Mouse (Mus musculus): ENCODE results near the gene Skiv2l. TPM values are rescaled to one million over a fixed set of nuclear protein-coding genes. Genes with fewer than 3 reads are reported as not detected.
"Not testable (repeated sequence)": the region's sequence is repeated elsewhere in the genome, so short reads cannot be mapped to it uniquely, and the experiment has no call there.

Gene Skiv2l
- polyA plus RNA-seq, 1 experiment from 2014 or later = 46.2 TPM

- 90% methylated on average over 8 of the region's 8 CpGs for WGBS
- H3K36me3 ChIP-seq (ENCODE audit: control insufficient read depth, insufficient read depth, low read length); H3K9ac ChIP-seq (replicated peaks; ENCODE audit: low read depth, low read length); H3K9me3 ChIP-seq (ENCODE audit: control insufficient read depth, low read length); H3K4me2 ChIP-seq (ENCODE audit: low read depth, low read length); H3K27me3 ChIP-seq (ENCODE audit: control insufficient read depth, insufficient read depth, low read length); H3K4me3 ChIP-seq (ENCODE audit: low read depth, low read length); H3K27ac ChIP-seq (ENCODE audit: low read depth, low read length); H3K4me1 ChIP-seq (ENCODE audit: control insufficient read depth, insufficient read depth, low read length); ATAC-seq (ENCODE audit: low read depth): not testable (repeated sequence)
Measured at GRCm38 (mm10) chr17:34810811-34811210, 39.2 kb downstream of the Skiv2l start.

- not testable (repeated sequence) for H3K9me3 ChIP-seq (ENCODE audit: control insufficient read depth, low read length); H3K4me2 ChIP-seq (ENCODE audit: low read depth, low read length); H3K4me3 ChIP-seq (ENCODE audit: low read depth, low read length); H3K27me3 ChIP-seq (ENCODE audit: control insufficient read depth, insufficient read depth, low read length); H3K4me1 ChIP-seq (ENCODE audit: control insufficient read depth, insufficient read depth, low read length); H3K27ac ChIP-seq (ENCODE audit: low read depth, low read length); H3K36me3 ChIP-seq (ENCODE audit: control insufficient read depth, insufficient read depth, low read length); H3K9ac ChIP-seq (replicated peaks; ENCODE audit: low read depth, low read length); ATAC-seq (ENCODE audit: low read depth)
- 91% methylated on average over 5 of the region's 5 CpGs for WGBS
Measured at GRCm38 (mm10) chr17:34810411-34810810, 39.6 kb downstream of the Skiv2l start.

- Histone ChIP-seq H3K27ac (ENCODE audit: low read depth, low read length) (no peak overlapping the region), H3K4me3 (ENCODE audit: low read depth, low read length) (no peak overlapping the region), H3K4me1 (ENCODE audit: control insufficient read depth, insufficient read depth, low read length) (no peaks in the 10 kb centered on the region), H3K9me3 (ENCODE audit: control insufficient read depth, low read length) (no peaks in the 10 kb centered on the region), H3K27me3 (ENCODE audit: control insufficient read depth, insufficient read depth, low read length) (no peaks in the 10 kb centered on the region), H3K4me2 (ENCODE audit: low read depth, low read length) (no peak overlapping the region), H3K36me3 (ENCODE audit: control insufficient read depth, insufficient read depth, low read length) (no peaks in the 10 kb centered on the region), H3K9ac (replicated peaks; ENCODE audit: low read depth, low read length) (no peak overlapping the region)
- 83% methylated on average over 6 of the region's 6 CpGs for WGBS
- no peak for ATAC-seq (ENCODE audit: low read depth)
Measured at GRCm38 (mm10) chr17:34808599-34809205, 41.3 kb downstream of the Skiv2l start.

GRCm38 (mm10) chr17:34807176-34807575, 42.8 kb downstream of the Skiv2l start:
- 66% methylated on average over 3 of the region's 3 CpGs for WGBS
- ATAC-seq (ENCODE audit: low read depth) = no peak

GRCm38 (mm10) chr17:34804871-34805562, 45.0 kb downstream of the Skiv2l start:
- Histone ChIP-seq H3K36me3 (ENCODE audit: control insufficient read depth, insufficient read depth, low read length) (no peaks in the 10 kb centered on the region), H3K27me3 (ENCODE audit: control insufficient read depth, insufficient read depth, low read length) (no peaks in the 10 kb centered on the region), H3K9ac (replicated peaks; ENCODE audit: low read depth, low read length) (no peak overlapping the region), H3K4me3 (ENCODE audit: low read depth, low read length) (no peak overlapping the region), H3K27ac (ENCODE audit: low read depth, low read length) (no peak overlapping the region), H3K4me1 (ENCODE audit: control insufficient read depth, insufficient read depth, low read length) (no peaks in the 10 kb centered on the region), H3K9me3 (ENCODE audit: control insufficient read depth, low read length) (no peaks in the 10 kb centered on the region), H3K4me2 (ENCODE audit: low read depth, low read length) (no peak overlapping the region)
- ATAC-seq (ENCODE audit: low read depth) = no peak
- WGBS = 76% methylated on average over 6 of the region's 6 CpGs

More at GRCm38 (mm10) chr17:34807176-34807575, 42.8 kb downstream of the Skiv2l start:
- no peak overlapping the region for H3K4me2 ChIP-seq (ENCODE audit: low read depth, low read length)
- H3K9me3 ChIP-seq (ENCODE audit: control insufficient read depth, low read length) = no peaks in the 10 kb centered on the region
- H3K36me3 ChIP-seq (ENCODE audit: control insufficient read depth, insufficient read depth, low read length) = no peaks in the 10 kb centered on the region
- no peak overlapping the region for H3K9ac ChIP-seq (replicated peaks; ENCODE audit: low read depth, low read length)
- H3K27ac ChIP-seq (ENCODE audit: low read depth, low read length) = no peak overlapping the region
- H3K4me1 ChIP-seq (ENCODE audit: control insufficient read depth, insufficient read depth, low read length) = no peaks in the 10 kb centered on the region
- no peaks in the 10 kb centered on the region for H3K27me3 ChIP-seq (ENCODE audit: control insufficient read depth, insufficient read depth, low read length)
- H3K4me3 ChIP-seq (ENCODE audit: low read depth, low read length) = no peak overlapping the region

- H3K4me3 ChIP-seq (ENCODE audit: low read depth, low read length); H3K9ac ChIP-seq (replicated peaks; ENCODE audit: low read depth, low read length); H3K27me3 ChIP-seq (ENCODE audit: control insufficient read depth, insufficient read depth, low read length); H3K4me1 ChIP-seq (ENCODE audit: control insufficient read depth, insufficient read depth, low read length); H3K27ac ChIP-seq (ENCODE audit: low read depth, low read length); H3K4me2 ChIP-seq (ENCODE audit: low read depth, low read length); H3K36me3 ChIP-seq (ENCODE audit: control insufficient read depth, insufficient read depth, low read length); ATAC-seq (ENCODE audit: low read depth); H3K9me3 ChIP-seq (ENCODE audit: control insufficient read depth, low read length): not testable (repeated sequence)
- 88% methylated on average over 2 of the region's 6 CpGs for WGBS
Measured at GRCm38 (mm10) chr17:34804301-34804700, 45.7 kb downstream of the Skiv2l start, which contains the start of gene Cyp21a1. Cyp21a1 (minus strand) TSS chr17:34804561.

GRCm38 (mm10) chr17:34803367-34803766, 46.6 kb downstream of the Skiv2l start:
- not testable (repeated sequence) for H3K27me3 ChIP-seq (ENCODE audit: control insufficient read depth, insufficient read depth, low read length); H3K36me3 ChIP-seq (ENCODE audit: control insufficient read depth, insufficient read depth, low read length); H3K4me2 ChIP-seq (ENCODE audit: low read depth, low read length); H3K9ac ChIP-seq (replicated peaks; ENCODE audit: low read depth, low read length); H3K27ac ChIP-seq (ENCODE audit: low read depth, low read length); H3K9me3 ChIP-seq (ENCODE audit: control insufficient read depth, low read length); H3K4me1 ChIP-seq (ENCODE audit: control insufficient read depth, insufficient read depth, low read length); ATAC-seq (ENCODE audit: low read depth); H3K4me3 ChIP-seq (ENCODE audit: low read depth, low read length)
- 88% methylated on average over 6 of the region's 6 CpGs for WGBS

GRCm38 (mm10) chr17:34802756-34803155, 47.3 kb downstream of the Skiv2l start:
- not testable (repeated sequence) for H3K27me3 ChIP-seq (ENCODE audit: control insufficient read depth, insufficient read depth, low read length); H3K36me3 ChIP-seq (ENCODE audit: control insufficient read depth, insufficient read depth, low read length); H3K4me1 ChIP-seq (ENCODE audit: control insufficient read depth, insufficient read depth, low read length); H3K4me3 ChIP-seq (ENCODE audit: low read depth, low read length); H3K9ac ChIP-seq (replicated peaks; ENCODE audit: low read depth, low read length); ATAC-seq (ENCODE audit: low read depth); H3K9me3 ChIP-seq (ENCODE audit: control insufficient read depth, low read length); H3K27ac ChIP-seq (ENCODE audit: low read depth, low read length); H3K4me2 ChIP-seq (ENCODE audit: low read depth, low read length)
- WGBS = 90% methylated on average over 9 of the region's 9 CpGs

GRCm38 (mm10) chr17:34800781-34801305, 49.2 kb downstream of the Skiv2l start:
- H3K27ac ChIP-seq (ENCODE audit: low read depth, low read length); H3K4me2 ChIP-seq (ENCODE audit: low read depth, low read length); H3K4me1 ChIP-seq (ENCODE audit: control insufficient read depth, insufficient read depth, low read length); H3K9ac ChIP-seq (replicated peaks; ENCODE audit: low read depth, low read length); H3K9me3 ChIP-seq (ENCODE audit: control insufficient read depth, low read length); ATAC-seq (ENCODE audit: low read depth); H3K4me3 ChIP-seq (ENCODE audit: low read depth, low read length); H3K36me3 ChIP-seq (ENCODE audit: control insufficient read depth, insufficient read depth, low read length); H3K27me3 ChIP-seq (ENCODE audit: control insufficient read depth, insufficient read depth, low read length): not testable (repeated sequence)
- WGBS = 92% methylated on average over 16 of the region's 16 CpGs
